Mouse (Mus musculus): ENCODE measurements around the gene Cd300ld5. TPM values are rescaled to one million over a fixed set of nuclear protein-coding genes. Genes with fewer than 3 reads are reported as not detected.

Gene Cd300ld5
- total and polyA plus RNA-seq, 3 experiments = not detected

DNA sequence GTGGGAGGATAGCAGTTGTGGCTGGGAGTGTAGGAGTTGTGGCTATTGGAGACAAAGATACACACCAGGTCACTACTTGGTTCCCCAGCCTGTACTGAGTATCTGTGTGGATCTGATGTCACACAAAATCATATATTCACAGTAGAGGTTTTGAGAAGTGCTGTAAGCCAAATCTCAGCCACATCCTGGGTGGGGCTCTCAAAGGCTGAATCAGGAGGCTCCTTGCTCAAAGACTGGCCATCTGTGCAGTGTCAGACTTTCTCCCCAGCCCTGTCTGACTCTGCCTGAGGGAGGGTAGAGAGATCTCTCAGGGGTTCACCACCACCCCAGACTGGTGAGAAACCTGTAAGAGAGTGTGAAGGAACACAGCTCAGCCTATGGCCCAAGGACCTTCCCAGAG lies 17.0 kb upstream of the Cd300ld5 start:
- dilution Hi-C loops (cut with MboI; ENCODE audit: extremely low pct_ligation_motif_present, extremely low pct_unique_long_range_greater_than_20kb, low sequenced_read_pairs) (no loop called here), in situ Hi-C loops (cut with MboI; ENCODE audit: low pct_ligation_motif_present, low pct_unique_long_range_greater_than_20kb, low sequenced_read_pairs) (loop anchor here (10.0 kb wide), 1 partner anchor 50 kb away; the partner anchor contains the start of gene Cd300c2)
- Histone ChIP-seq H3K9ac (ENCODE audit: insufficient read depth, low read depth) (no peak overlapping the region), H3K4me3 (replicated peaks in 1 of 3; ENCODE audit: low read depth in 2 of 3, low read length in 2 of 3, poor library complexity in 1 of 3) (no peak overlapping the region), H3K79me2 (replicated peaks; ENCODE audit: control insufficient read depth, extremely low read depth, insufficient read depth, poor library complexity, severe bottlenecking) (no peaks in the 10 kb centered on the region), H3K4me1 (ENCODE audit: control insufficient read depth in 1 of 2, insufficient read depth in 2 of 2) (no peaks in the 10 kb centered on the region), H3K4me2 (ENCODE audit: insufficient read depth, low read depth, poor library complexity, severe bottlenecking) (no peak overlapping the region), H3K36me3 (replicated peaks in 1 of 2; ENCODE audit: control insufficient read depth in 1 of 2, insufficient read depth in 1 of 2, low read length in 1 of 2) (no peaks in the 10 kb centered on the region), H3K27me3 (replicated peaks) (peaks cover 91% of the 10 kb centered on the region), H3K9me3 (replicated peaks; ENCODE audit: low read length) (no peaks in the 10 kb centered on the region), H3K27ac (ENCODE audit: insufficient read depth, low read depth) (no peak overlapping the region)
- TF ChIP-seq RAD21 (IDR thresholded peaks at IDR 0.05; ENCODE audit: low read depth, low read length) (no peak), GABPA (IDR thresholded peaks at IDR 0.05; ENCODE audit: insufficient replicate concordance, low read depth, low read length) (no peak), MXI1 (IDR thresholded peaks at IDR 0.05; ENCODE audit: low read depth, low read length) (no peak), MAFK (IDR thresholded peaks at IDR 0.05; ENCODE audit: insufficient replicate concordance, low read length) (no peak), TCF12 (IDR thresholded peaks at IDR 0.05; ENCODE audit: low read depth, low read length) (no peak), ZKSCAN1 (IDR thresholded peaks at IDR 0.05; ENCODE audit: borderline replicate concordance, low read depth, low read length) (no peak), USF1 (IDR thresholded peaks at IDR 0.05; ENCODE audit: low read depth, low read length) (no peak), MAX (IDR thresholded peaks at IDR 0.05; ENCODE audit: low read length) (no peak), UBTF (IDR thresholded peaks at IDR 0.05; ENCODE audit: low read depth, low read length) (no peak), TBP (conservative IDR thresholded peaks at IDR 0.05; ENCODE audit: low read depth, low read length) (no peak), MAZ (IDR thresholded peaks at IDR 0.05; ENCODE audit: low read depth, low read length) (no peak), ZNF384 (IDR thresholded peaks at IDR 0.05; ENCODE audit: low read depth, low read length) (no peak), ZMIZ1 (IDR thresholded peaks at IDR 0.05; ENCODE audit: low read depth, low read length) (no peak), PAX5 (IDR thresholded peaks at IDR 0.05; ENCODE audit: low read length) (no peak), BHLHE40 (IDR thresholded peaks at IDR 0.05; ENCODE audit: low read depth, low read length) (no peak), ELF1 (IDR thresholded peaks at IDR 0.05; ENCODE audit: low read depth, low read length) (no peak), MEF2A (IDR thresholded peaks at IDR 0.05; ENCODE audit: borderline replicate concordance, low read depth, low read length) (no peak), EP300 (IDR thresholded peaks at IDR 0.05; ENCODE audit: low read length) (no peak), SIN3A (IDR thresholded peaks at IDR 0.05; ENCODE audit: low read length) (no peak)
- DNase-seq (ENCODE audit: extremely low read depth) = no peak

DNA sequence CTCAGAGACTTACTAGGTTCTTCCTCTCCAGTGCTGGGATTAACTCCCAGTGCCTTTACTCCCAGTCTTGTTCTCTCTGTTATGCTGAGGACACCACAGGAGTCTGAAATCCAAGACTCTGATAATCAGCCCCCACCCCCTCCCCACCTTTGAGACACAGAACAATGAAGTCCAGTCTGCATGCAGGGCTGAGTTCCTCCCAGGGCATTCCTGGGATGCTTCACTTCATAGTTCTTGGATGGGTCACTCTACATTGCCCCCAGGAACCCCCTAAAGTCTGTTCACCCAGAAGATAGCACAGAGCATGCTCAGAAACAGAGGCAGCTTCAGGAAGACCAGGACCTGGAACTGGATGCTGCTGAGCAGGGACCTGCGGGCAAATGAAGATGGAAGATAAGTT lies 15.4 kb upstream of the Cd300ld5 start:
- Histone ChIP-seq H3K27me3 (replicated peaks) (peaks cover 78% of the 10 kb centered on the region), H3K4me1 (ENCODE audit: control insufficient read depth in 1 of 2, insufficient read depth in 2 of 2) (peaks cover 5 to 6% of the 10 kb centered on the region in 2 experiments), H3K79me2 (replicated peaks; ENCODE audit: control insufficient read depth, extremely low read depth, insufficient read depth, poor library complexity, severe bottlenecking) (no peaks in the 10 kb centered on the region), H3K4me3 (replicated peaks in 1 of 3; ENCODE audit: low read depth in 2 of 3, low read length in 2 of 3, poor library complexity in 1 of 3) (no peak overlapping the region), H3K9me3 (replicated peaks; ENCODE audit: low read length) (no peaks in the 10 kb centered on the region), H3K4me2 (ENCODE audit: insufficient read depth, low read depth, poor library complexity, severe bottlenecking) (no peak overlapping the region), H3K36me3 (replicated peaks in 1 of 2; ENCODE audit: control insufficient read depth in 1 of 2, insufficient read depth in 1 of 2, low read length in 1 of 2) (no peaks in the 10 kb centered on the region), H3K27ac (ENCODE audit: insufficient read depth, low read depth) (no peak overlapping the region), H3K9ac (ENCODE audit: insufficient read depth, low read depth) (no peak overlapping the region)
- no peak for DNase-seq (ENCODE audit: extremely low read depth)
- dilution Hi-C loops (cut with MboI; ENCODE audit: extremely low pct_ligation_motif_present, extremely low pct_unique_long_range_greater_than_20kb, low sequenced_read_pairs) (no loop called here), in situ Hi-C loops (cut with MboI; ENCODE audit: low pct_ligation_motif_present, low pct_unique_long_range_greater_than_20kb, low sequenced_read_pairs) (loop anchor here (10.0 kb wide), 1 partner anchor 48 kb away; the partner anchor contains the start of gene Cd300c2)
- TF ChIP-seq RCOR1 (conservative IDR thresholded peaks at IDR 0.05; ENCODE audit: low read depth, low read length) (no peak), ZNF384 (IDR thresholded peaks at IDR 0.05; ENCODE audit: low read depth, low read length) (no peak)

All from CH12.LX (cell line).